Mouse (Mus musculus): Measurements from ENCODE around the gene Dcaf11. TPM values are rescaled to one million over a fixed set of nuclear protein-coding genes. Genes with fewer than 3 reads are reported as not detected.
A peak's percentile ranks its signal among the peaks of the same experiment; 100 is the strongest.

Dcaf11 gene
- total and polyA plus RNA-seq, 3 experiments: 24.3 to 37.9 TPM; not detected in 1

- TF ChIP-seq UBTF (IDR thresholded peaks at IDR 0.05; ENCODE audit: borderline replicate concordance, insufficient read depth, low read depth, low read length) (0 out of 2 replicates have a peak, but pooled peaks have one; percentile 16), NRF1 (IDR thresholded peaks at IDR 0.05; ENCODE audit: insufficient read depth, low read depth, low read length, poor library complexity, severe bottlenecking) (no peak), KAT2A (conservative IDR thresholded peaks at IDR 0.05; ENCODE audit: low read depth, low read length) (peak; percentile 15; the same call in 1 of the 2 replicates), MXI1 (IDR thresholded peaks at IDR 0.05; ENCODE audit: low read depth, low read length) (peak; percentile 98)
Measured at GRCm38 (mm10) chr14:55603633-55604576, 44.1 kb downstream of the Dcaf11 start (continued).

GRCm38 (mm10) chr14:55604823-55605222 is 45.0 kb downstream of the Dcaf11 start:
- DNase-seq (ENCODE audit: low read depth, low spot score): no peak
- Histone ChIP-seq H3K27ac (ENCODE audit: control insufficient read depth, low read depth, low read length) (peak overlapping the region; percentile 73; the same call in 1 of the 2 replicates), H3K4me1 (ENCODE audit: control insufficient read depth in 1 of 2, insufficient read depth in 2 of 2, low read length in 2 of 2) (peaks cover 3 to 7% of the 10 kb centered on the region in 2 experiments; a peak in 2 of 4 replicates), H3K9me3 (replicated peaks; ENCODE audit: insufficient read depth, low read length) (no peaks in the 10 kb centered on the region), H3K79me2 (ENCODE audit: control insufficient read depth, insufficient read depth, low read length, poor library complexity) (no peaks in the 10 kb centered on the region), H3K4me3 (ENCODE audit: control insufficient read depth in 1 of 2, insufficient read depth in 1 of 2, low read depth in 2 of 2, low read length in 2 of 2) (peak overlapping the region in 1 of 2 experiments; percentile 84; a peak in 2 of 4 replicates), H3K27me3 (ENCODE audit: control insufficient read depth in 1 of 2, insufficient read depth in 2 of 2, low read length in 2 of 2) (no peaks in the 10 kb centered on the region), H3K36me3 (ENCODE audit: control insufficient read depth in 1 of 2, insufficient read depth in 2 of 2, low read length in 2 of 2) (peaks cover 0 to 12% of the 10 kb centered on the region in 2 experiments; a peak in 2 of 4 replicates), H3K9ac (ENCODE audit: control insufficient read depth, low read depth, low read length, poor library complexity, severe bottlenecking) (peak overlapping the region; percentile 65; the same call in 1 of the 2 replicates)
- no peak for TF ChIP-seq POLR2AphosphoS2 (IDR thresholded peaks at IDR 0.05; ENCODE audit: low read length)
- no peak for TF ChIP-seq BHLHE40 (IDR thresholded peaks at IDR 0.05; ENCODE audit: borderline replicate concordance, low read depth, low read length)
- TF ChIP-seq SIN3A (IDR thresholded peaks at IDR 0.05; ENCODE audit: low read length): no peak
- TF ChIP-seq RCOR1 (IDR thresholded peaks at IDR 0.05; ENCODE audit: low read depth, low read length): no peak
- no peak for TF ChIP-seq USF1 (IDR thresholded peaks at IDR 0.05; ENCODE audit: low read depth, low read length)
- TF ChIP-seq RAD21 (IDR thresholded peaks at IDR 0.05; ENCODE audit: low read depth, low read length): no peak
- TF ChIP-seq ETS1 (IDR thresholded peaks at IDR 0.05; ENCODE audit: low read depth, low read length): no peak

- Histone ChIP-seq H3K27ac (ENCODE audit: control insufficient read depth, low read depth, low read length) (no peak overlapping the region), H3K27me3 (ENCODE audit: control insufficient read depth in 1 of 2, insufficient read depth in 2 of 2, low read length in 2 of 2) (no peaks in the 10 kb centered on the region), H3K36me3 (ENCODE audit: control insufficient read depth in 1 of 2, insufficient read depth in 2 of 2, low read length in 2 of 2) (peaks cover 0 to 12% of the 10 kb centered on the region in 2 experiments; a peak in 2 of 4 replicates), H3K9ac (ENCODE audit: control insufficient read depth, low read depth, low read length, poor library complexity, severe bottlenecking) (no peak overlapping the region), H3K4me1 (ENCODE audit: control insufficient read depth in 1 of 2, insufficient read depth in 2 of 2, low read length in 2 of 2) (peaks cover 3 to 7% of the 10 kb centered on the region in 2 experiments; a peak in 2 of 4 replicates), H3K9me3 (replicated peaks; ENCODE audit: insufficient read depth, low read length) (no peaks in the 10 kb centered on the region), H3K4me3 (ENCODE audit: control insufficient read depth in 1 of 2, insufficient read depth in 1 of 2, low read depth in 2 of 2, low read length in 2 of 2) (no peak overlapping the region), H3K79me2 (ENCODE audit: control insufficient read depth, insufficient read depth, low read length, poor library complexity) (no peaks in the 10 kb centered on the region)
- no peak for DNase-seq (ENCODE audit: low read depth, low spot score)
- no peak for TF ChIP-seq RAD21 (IDR thresholded peaks at IDR 0.05; ENCODE audit: low read depth, low read length)
- no peak for TF ChIP-seq EP300 (IDR thresholded peaks at IDR 0.05; ENCODE audit: low read depth in 1 of 2, low read length in 2 of 2)
- TF ChIP-seq CHD1 (IDR thresholded peaks at IDR 0.05; ENCODE audit: low read depth, low read length): no peak
- TF ChIP-seq ZC3H11A (IDR thresholded peaks at IDR 0.05; ENCODE audit: low read depth, low read length): no peak
- no peak for TF ChIP-seq KAT2A (conservative IDR thresholded peaks at IDR 0.05; ENCODE audit: low read depth, low read length)
Measured at GRCm38 (mm10) chr14:55605743-55606459, 46.1 kb downstream of the Dcaf11 start.

Data from MEL (cell line).